Mouse (Mus musculus) neural tube, embryonic 15.5 days (tissue): ENCODE results near the gene Calr3. TPM values are rescaled to one million over a fixed set of nuclear protein-coding genes. Genes with fewer than 3 reads are reported as not detected.
A peak's percentile ranks its signal among the peaks of the same experiment; 100 is the strongest.

Source experiments
- ATAC-seq: fragments of 200-750 bp; cut with Nextera tagmentation; 2 replicates; pipeline ENCODE4 v1.8.0; 2017; ENCODE audit warnings: mild to moderate bottlenecking, moderate TSS enrichment, moderate library complexity; ENCODE audit not compliant: low FRiP score
- H3K27ac ChIP-seq: fragments of 300-500 bp; sonication (generic); replicated peaks from 2 replicates; pipeline ENCODE4 v1.5.1; 2015; ENCODE audit warnings: mild to moderate bottlenecking, inconsistent platforms
- H3K27me3 ChIP-seq: fragments of 300-500 bp; sonication (generic); replicated peaks from 2 replicates; pipeline ENCODE4 v1.6.1; 2015; ENCODE audit warnings: inconsistent platforms
- H3K36me3 ChIP-seq: fragments of 300-500 bp; sonication (generic); 2 replicates; pipeline ENCODE4 v1.6.1; 2015; ENCODE audit warnings: inconsistent platforms
- H3K4me1 ChIP-seq: fragments of 300-500 bp; sonication (generic); 2 replicates; pipeline ENCODE4 v1.6.1; 2015; ENCODE audit warnings: inconsistent platforms
- H3K4me2 ChIP-seq: fragments of 300-500 bp; sonication (generic); 2 replicates; pipeline ENCODE4 v1.6.1; 2015; ENCODE audit warnings: inconsistent platforms, mild to moderate bottlenecking, moderate library complexity
- H3K4me3 ChIP-seq: fragments of 300-500 bp; sonication (generic); replicated peaks from 2 replicates; pipeline ENCODE4 v1.5.1; 2015; ENCODE audit warnings: mild to moderate bottlenecking, inconsistent platforms
- H3K9ac ChIP-seq: fragments of 300-500 bp; sonication (generic); replicated peaks from 2 replicates; pipeline ENCODE4 v1.6.1; 2015; ENCODE audit warnings: mild to moderate bottlenecking, inconsistent platforms
- H3K9me3 ChIP-seq: fragments of 300-500 bp; sonication (generic); replicated peaks from 2 replicates; pipeline ENCODE4 v1.6.1; 2016; ENCODE audit warnings: inconsistent platforms
- WGBS: fragments of 180-500 bp; shearing (Covaris S2); methylation state at CpG from one replicate; pipeline ENCODE4 v1.1.7; 2015; ENCODE audit warnings: mixed read lengths; 5-methylcytosine and 5-hydroxymethylcytosine counted together
- polyA plus RNA-seq: library from polyadenylated mRNA; unstranded; fragments of >200 nt; fragmentation: Nextera tagmentation; extraction: Ambion mirVana; gene quantifications from 2 replicates; pipeline ENCODE4 v1.2.1, GENCODE M21; 2015

Calr3 gene
- polyA plus RNA-seq, 1 experiment from 2014 or later, result 0.99 TPM

GRCm38 (mm10) chr8:72429676-72430075 lies 14.0 kb downstream of the Calr3 start:
- Histone ChIP-seq H3K27ac (no peak overlapping the region), H3K4me3 (no peak overlapping the region), H3K9ac (no peak overlapping the region), H3K9me3 (no peaks in the 10 kb centered on the region), H3K4me1 (no peaks in the 10 kb centered on the region), H3K27me3 (no peaks in the 10 kb centered on the region), H3K4me2 (no peak overlapping the region), H3K36me3 (no peaks in the 10 kb centered on the region)
- WGBS, result 52% methylated on average over 13 of the region's 13 CpGs
- ATAC-seq, result no peak

- Histone ChIP-seq H3K9ac (no peak overlapping the region), H3K4me2 (no peak overlapping the region), H3K4me1 (peaks cover 31% of the 10 kb centered on the region), H3K36me3 (no peaks in the 10 kb centered on the region), H3K27ac (no peak overlapping the region), H3K9me3 (no peaks in the 10 kb centered on the region), H3K27me3 (no peaks in the 10 kb centered on the region), H3K4me3 (no peak overlapping the region)
- WGBS, result 56% methylated on average over 1 of the region's 1 CpGs
- ATAC-seq, result no peak
Measured at GRCm38 (mm10) chr8:72422926-72423325, 20.7 kb downstream of the Calr3 start.

- Histone ChIP-seq H3K9ac (peak within 1 kb of the TSS; percentile 90), H3K4me3 (peak within 1 kb of the TSS; percentile 75), H3K27ac (peak within 1 kb of the TSS; percentile 85), H3K36me3 (no peaks in the 10 kb centered on the region), H3K4me1 (peaks cover 44% of the 10 kb centered on the region), H3K4me2 (peak within 1 kb of the TSS; percentile 82), H3K27me3 (no peaks in the 10 kb centered on the region), H3K9me3 (no peaks in the 10 kb centered on the region)
- under 1% methylated on average over 48 of the region's 48 CpGs for WGBS
- ATAC-seq, result peak; percentile 97
Measured at GRCm38 (mm10) chr8:72421362-72422335, 22.0 kb downstream of the Calr3 start, which contains the start of gene Eps15l1. Gene Eps15l1 (minus strand): TSS chr8:72421460.

- no peaks in the 10 kb centered on the region for H3K27me3 ChIP-seq
- H3K36me3 ChIP-seq, result no peaks in the 10 kb centered on the region
- peak overlapping the region; percentile 90 for H3K9ac ChIP-seq
- under 1% methylated on average over 67 of the region's 73 CpGs for WGBS
- peak overlapping the region; percentile 75 for H3K4me3 ChIP-seq
- peak overlapping the region; percentile 85 for H3K27ac ChIP-seq
- peak; percentile 69 for ATAC-seq
- peak overlapping the region; percentile 82 for H3K4me2 ChIP-seq
- no peaks in the 10 kb centered on the region for H3K9me3 ChIP-seq
- H3K4me1 ChIP-seq, result peaks cover 53% of the 10 kb centered on the region
Measured at GRCm38 (mm10) chr8:72420571-72421361, 22.9 kb downstream of the Calr3 start.

GRCm38 (mm10) chr8:72418073-72418472 lies 25.6 kb downstream of the Calr3 start:
- Histone ChIP-seq H3K27me3 (no peaks in the 10 kb centered on the region), H3K9ac (no peak overlapping the region), H3K4me3 (no peak overlapping the region), H3K36me3 (0 out of 2 replicates have a peak, but pooled peaks cover 3% of the 10 kb centered on the region), H3K9me3 (no peaks in the 10 kb centered on the region), H3K4me2 (no peak overlapping the region), H3K4me1 (peaks cover 70% of the 10 kb centered on the region), H3K27ac (no peak overlapping the region)
- no peak for ATAC-seq
- WGBS, result 92% methylated on average over 4 of the region's 4 CpGs

GRCm38 (mm10) chr8:72415252-72415651 lies 28.4 kb downstream of the Calr3 start:
- no peaks in the 10 kb centered on the region for H3K9me3 ChIP-seq
- peaks cover 67% of the 10 kb centered on the region for H3K4me1 ChIP-seq
- no peak overlapping the region for H3K9ac ChIP-seq

GRCm38 (mm10) chr8:72413839-72414238 lies 29.8 kb downstream of the Calr3 start:
- no peaks in the 10 kb centered on the region for H3K9me3 ChIP-seq

More at GRCm38 (mm10) chr8:72415252-72415651, 28.4 kb downstream of the Calr3 start:
- Histone ChIP-seq H3K4me2 (no peak overlapping the region), H3K4me3 (no peak overlapping the region), H3K27me3 (no peaks in the 10 kb centered on the region), H3K27ac (no peak overlapping the region), H3K36me3 (peaks cover 3% of the 10 kb centered on the region; the same call in 1 of the 2 replicates)
- no peak for ATAC-seq
- 86% methylated on average over 2 of the region's 2 CpGs for WGBS

GRCm38 (mm10) chr8:72409443-72409842 lies 34.2 kb downstream of the Calr3 start:
- Histone ChIP-seq H3K27ac (no peak overlapping the region), H3K4me2 (no peak overlapping the region), H3K9me3 (no peaks in the 10 kb centered on the region), H3K27me3 (no peaks in the 10 kb centered on the region), H3K4me1 (peaks cover 22% of the 10 kb centered on the region), H3K9ac (no peak overlapping the region), H3K36me3 (peaks cover 3% of the 10 kb centered on the region; the same call in 1 of the 2 replicates), H3K4me3 (no peak overlapping the region)
- WGBS, result 50% methylated on average over 3 of the region's 3 CpGs
- 0 out of 2 replicates have a peak, but pooled peaks have one; percentile 23 for ATAC-seq

More at GRCm38 (mm10) chr8:72413839-72414238, 29.8 kb downstream of the Calr3 start:
- 92% methylated on average over 7 of the region's 7 CpGs for WGBS
- Histone ChIP-seq H3K27me3 (no peaks in the 10 kb centered on the region), H3K9ac (no peak overlapping the region), H3K36me3 (peaks cover 3% of the 10 kb centered on the region; the same call in 1 of the 2 replicates), H3K4me1 (peaks cover 61% of the 10 kb centered on the region), H3K27ac (no peak overlapping the region), H3K4me2 (no peak overlapping the region), H3K4me3 (no peak overlapping the region)
- ATAC-seq, result no peak

- 98% methylated on average over 1 of the region's 1 CpGs for WGBS
- H3K9me3 ChIP-seq, result no peaks in the 10 kb centered on the region
- H3K4me3 ChIP-seq, result no peak overlapping the region
- no peak overlapping the region for H3K9ac ChIP-seq
- ATAC-seq, result no peak
- H3K36me3 ChIP-seq, result no peaks in the 10 kb centered on the region; the same call in 1 of the 2 replicates
- no peak overlapping the region for H3K27ac ChIP-seq
- peaks cover 16% of the 10 kb centered on the region for H3K4me1 ChIP-seq
- no peaks in the 10 kb centered on the region for H3K27me3 ChIP-seq
- H3K4me2 ChIP-seq, result no peak overlapping the region
Measured at GRCm38 (mm10) chr8:72407878-72408277, 35.8 kb downstream of the Calr3 start.

- WGBS, result 94% methylated on average over 3 of the region's 3 CpGs
- no peak for ATAC-seq
- H3K9ac ChIP-seq, result no peak overlapping the region
- H3K4me2 ChIP-seq, result no peak overlapping the region
- no peaks in the 10 kb centered on the region for H3K9me3 ChIP-seq
- H3K4me3 ChIP-seq, result no peak overlapping the region
- H3K27me3 ChIP-seq, result no peaks in the 10 kb centered on the region
- H3K27ac ChIP-seq, result no peak overlapping the region
- peaks cover 14% of the 10 kb centered on the region for H3K36me3 ChIP-seq
- H3K4me1 ChIP-seq, result peaks cover 13% of the 10 kb centered on the region
Measured at GRCm38 (mm10) chr8:72402981-72403380, 40.7 kb downstream of the Calr3 start.

GRCm38 (mm10) chr8:72401381-72401780 lies 42.3 kb downstream of the Calr3 start:
- no peak overlapping the region for H3K9ac ChIP-seq

More at GRCm38 (mm10) chr8:72401381-72401780, 42.3 kb downstream of the Calr3 start:
- Histone ChIP-seq H3K27me3 (no peaks in the 10 kb centered on the region), H3K4me3 (no peak overlapping the region), H3K4me1 (peaks cover 10% of the 10 kb centered on the region), H3K36me3 (peaks cover 27% of the 10 kb centered on the region), H3K9me3 (no peaks in the 10 kb centered on the region), H3K4me2 (no peak overlapping the region), H3K27ac (no peak overlapping the region)
- WGBS, result 89% methylated on average over 1 of the region's 1 CpGs
- ATAC-seq, result no peak
